Mouse (Mus musculus): Measurements from ENCODE around the gene Ptprg. TPM values are rescaled to one million over a fixed set of nuclear protein-coding genes. Genes with fewer than 3 reads are reported as not detected.
"Not testable (repeated sequence)": the region's sequence is repeated elsewhere in the genome, so short reads cannot be mapped to it uniquely, and the experiment has no call there.

Ptprg gene
- total RNA-seq, 1 experiment from 2014 or later: not detected

DNA sequence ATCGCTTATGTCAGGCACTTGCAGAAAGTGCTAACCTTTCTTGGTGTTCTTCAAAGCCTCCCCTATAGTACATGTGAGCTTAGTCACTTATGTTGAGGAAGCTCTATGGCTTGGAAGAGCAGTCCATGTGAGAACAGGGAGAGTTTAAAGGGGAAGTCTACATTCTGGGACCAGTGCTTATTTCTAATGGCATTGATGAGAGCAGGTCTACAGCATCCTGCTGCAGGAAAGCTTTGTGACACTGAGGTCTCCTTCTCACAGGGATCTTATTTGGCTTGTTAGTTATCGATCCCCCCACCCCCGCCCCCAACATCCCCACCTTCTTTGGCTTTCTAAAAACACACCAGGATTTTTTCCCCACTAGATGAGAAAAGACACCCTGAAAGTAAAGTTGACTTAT lies 635.9 kb downstream of the Ptprg start:
- ATAC-seq (ENCODE audit: extremely low read depth, insufficient number of reproducible peaks, low FRiP score, poor library complexity, severe bottlenecking): no peak

DNA sequence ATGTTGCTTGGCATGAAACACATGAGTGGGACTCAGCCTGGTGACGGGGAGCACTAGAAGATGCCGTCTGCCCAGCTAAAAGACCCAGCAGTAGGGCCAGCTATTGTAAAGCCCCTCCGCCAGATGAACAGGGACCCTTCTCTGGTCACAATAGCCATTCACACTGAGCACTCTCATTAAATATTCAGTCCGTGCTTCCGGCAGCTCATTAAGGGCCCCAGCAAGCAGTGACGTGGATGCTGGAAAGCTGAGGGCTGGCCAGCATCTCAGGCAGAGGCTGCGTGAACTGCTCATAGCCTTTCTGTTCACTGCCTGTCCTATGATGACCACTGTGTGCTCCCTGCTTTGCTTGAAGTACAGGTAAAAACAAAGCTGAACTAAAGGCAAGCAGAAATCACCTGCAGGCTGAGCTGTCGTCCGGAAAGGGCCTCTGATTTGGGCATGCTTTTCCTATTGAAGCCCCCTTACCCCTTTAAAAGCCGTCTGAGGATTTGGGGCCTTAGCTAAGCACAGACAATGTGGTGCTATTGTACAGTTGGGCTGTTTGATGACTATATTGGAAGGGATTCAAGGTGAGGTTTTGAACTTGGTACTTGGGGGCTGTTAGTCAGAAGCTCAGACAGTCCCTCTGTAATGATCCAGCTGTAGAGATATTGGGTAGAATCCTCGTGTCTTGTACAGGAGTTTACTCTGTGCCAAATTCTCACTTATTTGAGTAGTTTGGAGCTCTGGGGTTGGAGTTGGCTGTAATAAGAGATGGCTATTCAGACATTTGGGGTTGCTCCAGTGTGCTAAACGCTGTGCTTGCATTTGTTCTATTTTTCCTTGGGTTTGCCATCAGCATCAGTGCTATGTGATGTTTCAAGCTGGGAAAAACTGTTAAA lies 636.6 kb downstream of the Ptprg start:
- ATAC-seq (ENCODE audit: extremely low read depth, insufficient number of reproducible peaks, low FRiP score, poor library complexity, severe bottlenecking): no peak

DNA sequence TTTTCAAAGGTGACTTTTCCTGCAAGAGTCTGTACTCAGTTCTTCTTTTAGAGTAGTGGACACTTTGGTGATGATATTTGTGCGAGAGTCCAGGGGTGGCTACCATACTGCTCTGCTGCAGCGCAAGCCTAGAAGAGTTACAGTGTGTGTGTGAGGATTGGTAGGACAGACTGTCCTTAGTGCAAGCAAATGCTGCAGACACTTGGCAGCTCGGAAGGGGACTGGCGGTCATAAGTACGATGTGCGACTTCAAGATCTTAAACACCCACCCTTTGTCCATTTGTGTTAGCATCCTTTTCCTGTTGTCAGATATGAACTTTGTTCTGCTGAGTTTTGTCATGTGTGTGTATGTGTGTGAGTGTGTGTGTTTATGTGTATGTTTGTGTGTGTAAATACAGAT lies 637.7 kb downstream of the Ptprg start:
- ATAC-seq (ENCODE audit: extremely low read depth, insufficient number of reproducible peaks, low FRiP score, poor library complexity, severe bottlenecking): no peak

DNA sequence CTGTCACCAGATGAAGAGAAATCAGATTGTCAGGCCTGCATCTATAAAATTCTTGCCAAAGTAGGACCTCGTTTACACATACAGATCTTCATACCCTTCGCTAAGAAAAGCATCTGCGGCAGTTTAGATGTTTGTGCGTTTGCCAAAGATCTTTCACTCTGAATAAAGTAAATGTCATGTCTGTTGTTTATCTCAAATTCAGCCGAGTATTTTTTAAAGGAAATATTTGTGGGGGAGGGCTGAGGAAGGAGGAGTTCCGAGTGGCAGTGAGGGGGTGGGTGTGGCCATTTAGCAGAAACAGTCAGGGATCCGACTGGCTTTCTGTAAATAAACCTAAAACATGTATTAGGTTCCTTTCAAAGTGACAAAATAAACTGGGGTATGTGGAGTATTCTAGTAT lies 645.4 kb downstream of the Ptprg start:
- no peak for ATAC-seq (ENCODE audit: extremely low read depth, insufficient number of reproducible peaks, low FRiP score, poor library complexity, severe bottlenecking)

DNA sequence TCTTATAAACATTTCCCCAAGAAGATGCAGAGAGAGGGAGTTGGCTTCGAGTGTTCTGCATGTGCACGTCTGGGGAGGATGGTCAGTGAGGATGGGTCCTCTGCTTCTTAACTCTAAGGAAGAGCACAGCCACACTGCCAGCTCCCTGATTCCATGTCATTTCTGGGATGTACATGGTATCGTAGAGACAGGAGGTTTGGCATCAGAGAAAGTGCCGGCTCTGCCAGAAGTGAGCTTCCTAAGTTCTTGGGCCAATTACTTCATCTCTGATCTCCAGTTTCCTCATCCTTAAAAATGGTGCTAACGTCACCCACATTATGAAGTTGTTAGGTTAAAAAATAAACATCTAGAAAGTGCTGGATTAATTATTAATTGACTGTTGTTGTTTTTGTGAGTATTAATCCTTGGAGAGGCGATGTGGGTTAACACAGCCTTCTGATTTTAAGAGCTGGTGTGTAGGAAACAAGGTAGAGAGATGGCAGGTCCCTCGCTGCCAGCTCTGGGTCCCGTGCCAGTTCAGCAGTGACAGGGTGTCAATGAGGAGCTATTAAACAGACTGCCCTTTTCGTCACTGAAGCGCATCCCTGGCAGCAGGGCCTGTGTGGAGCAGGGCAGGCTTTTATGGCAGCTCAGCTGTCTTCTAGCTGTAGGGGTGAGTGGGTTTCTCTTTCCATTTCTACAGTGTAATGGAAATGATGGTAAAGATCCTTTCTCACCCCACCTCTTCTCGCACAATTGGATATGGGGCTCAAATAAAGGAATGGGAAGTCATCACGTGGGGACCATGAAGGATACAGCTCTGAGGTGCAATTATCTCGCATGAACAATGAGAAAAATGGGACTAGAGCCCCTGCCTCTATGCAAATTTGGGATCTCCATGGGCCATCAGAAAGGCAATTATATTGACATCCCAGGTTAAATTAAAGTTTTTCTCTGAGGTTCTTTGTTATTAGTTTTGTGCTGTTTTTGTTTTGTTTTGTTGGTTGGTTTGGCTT lies 646.9 kb downstream of the Ptprg start:
- no peak for ATAC-seq (ENCODE audit: extremely low read depth, insufficient number of reproducible peaks, low FRiP score, poor library complexity, severe bottlenecking)

DNA sequence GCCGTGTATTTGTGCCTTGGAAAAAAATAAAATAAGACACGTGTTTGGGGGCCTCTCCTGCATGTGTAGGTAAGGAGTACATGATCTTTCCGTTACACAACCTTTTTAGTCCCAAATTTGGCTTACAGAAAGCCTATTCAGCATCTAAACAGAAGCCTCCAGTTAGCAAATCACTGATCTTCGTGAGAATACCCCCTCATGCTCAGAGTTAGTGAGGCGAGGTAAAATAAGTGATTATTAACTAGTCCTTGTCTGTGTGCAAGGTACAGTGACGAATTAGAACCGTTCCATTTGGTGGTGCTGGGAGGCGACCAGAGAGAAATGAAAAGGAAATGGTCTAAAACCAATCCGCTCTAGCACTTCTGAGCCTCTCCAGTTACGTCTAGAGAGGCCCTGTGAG lies 648.9 kb downstream of the Ptprg start:
- no peak for ATAC-seq (ENCODE audit: extremely low read depth, insufficient number of reproducible peaks, low FRiP score, poor library complexity, severe bottlenecking)

DNA sequence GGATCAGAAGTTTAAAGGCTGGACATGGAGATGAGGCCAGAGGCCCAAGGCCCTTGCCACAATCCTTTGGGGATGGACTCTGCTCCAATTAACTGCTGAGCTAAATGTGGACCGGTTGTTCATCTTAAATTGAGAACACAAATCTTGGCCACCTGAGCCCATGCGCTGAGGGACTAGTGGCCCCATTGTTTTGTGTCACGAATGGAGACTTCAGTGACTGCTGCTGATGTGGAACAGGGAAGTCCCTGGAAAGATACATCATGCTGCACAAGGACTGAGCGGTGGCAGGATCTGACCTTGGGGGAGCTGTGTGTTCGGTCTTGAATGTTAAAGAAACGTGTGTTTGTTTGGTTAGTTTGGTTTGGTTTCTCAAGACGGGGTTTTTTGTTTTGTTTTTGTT lies 649.7 kb downstream of the Ptprg start:
- ATAC-seq (ENCODE audit: extremely low read depth, insufficient number of reproducible peaks, low FRiP score, poor library complexity, severe bottlenecking): 0 out of 2 replicates have a peak, but pooled peaks have one; percentile 9

DNA sequence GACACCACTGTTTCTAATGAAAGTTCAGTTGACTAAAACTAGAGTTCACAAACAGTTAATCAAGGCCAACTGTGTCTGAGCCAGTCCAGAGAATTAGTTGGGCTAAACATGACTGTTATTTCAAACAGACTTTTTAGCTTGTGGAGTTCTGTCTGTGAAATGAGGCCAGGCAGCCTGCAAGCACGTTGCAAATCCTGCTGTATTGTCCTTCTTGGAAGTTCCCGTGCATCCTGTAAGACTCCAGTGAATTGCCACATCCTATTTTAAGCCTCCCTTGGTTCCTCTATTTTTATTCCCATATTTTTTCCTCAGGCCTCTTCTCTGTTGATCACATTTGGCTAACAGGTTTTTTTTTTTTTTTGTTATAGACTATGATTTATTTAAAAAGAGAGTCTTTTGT lies 652.8 kb downstream of the Ptprg start:
- ATAC-seq (ENCODE audit: extremely low read depth, insufficient number of reproducible peaks, low FRiP score, poor library complexity, severe bottlenecking): no peak

DNA sequence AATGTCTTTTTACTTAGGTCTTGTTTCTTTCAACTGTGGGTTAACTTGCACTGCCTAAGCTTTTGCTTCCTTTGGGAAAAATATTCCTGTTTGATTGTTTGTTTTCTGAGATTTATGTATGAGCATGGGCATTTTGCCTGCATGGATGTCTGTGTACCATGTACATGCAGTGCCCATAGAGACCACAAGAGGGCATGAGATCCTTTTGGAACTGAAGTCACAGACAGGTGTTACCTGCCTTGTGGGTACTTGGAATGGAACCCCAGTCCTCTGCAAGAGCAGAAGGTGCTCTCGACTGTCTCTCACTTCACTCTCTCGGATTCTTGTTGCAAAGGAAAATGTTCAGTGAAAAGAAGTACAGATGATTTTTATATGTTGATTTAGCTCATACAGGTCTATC lies 655.2 kb downstream of the Ptprg start:
- no peak for ATAC-seq (ENCODE audit: extremely low read depth, insufficient number of reproducible peaks, low FRiP score, poor library complexity, severe bottlenecking)

DNA sequence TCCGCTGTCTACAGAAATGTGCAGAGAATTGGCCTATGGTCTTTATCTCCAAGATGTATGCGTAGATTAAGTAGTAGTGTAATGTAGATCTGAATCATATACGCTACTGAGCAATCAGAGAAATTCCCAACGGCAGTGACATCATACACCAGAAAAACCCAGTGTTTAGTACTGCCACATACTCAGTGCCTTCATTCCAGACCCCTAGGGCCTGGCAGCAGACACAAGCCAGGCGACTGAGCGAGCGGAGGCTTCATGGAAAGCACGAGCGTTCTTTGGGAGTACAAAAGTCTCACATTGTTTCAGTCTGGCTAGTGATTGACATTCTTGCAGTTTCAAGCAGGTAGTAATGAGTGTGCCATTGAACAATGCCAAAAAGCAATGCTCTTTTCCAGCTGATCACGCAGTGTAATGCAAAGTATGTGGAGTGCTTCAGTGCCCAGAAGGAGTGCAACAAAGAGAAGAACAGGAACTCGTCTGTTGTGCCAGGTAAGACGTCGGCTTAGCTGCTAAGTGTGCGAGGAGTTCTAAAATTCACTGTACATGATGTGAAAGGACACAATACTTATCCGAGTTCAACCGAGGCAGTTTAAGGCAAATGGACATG lies 665.3 kb downstream of the Ptprg start:
- ATAC-seq (ENCODE audit: extremely low read depth, insufficient number of reproducible peaks, low FRiP score, poor library complexity, severe bottlenecking): no peak

DNA sequence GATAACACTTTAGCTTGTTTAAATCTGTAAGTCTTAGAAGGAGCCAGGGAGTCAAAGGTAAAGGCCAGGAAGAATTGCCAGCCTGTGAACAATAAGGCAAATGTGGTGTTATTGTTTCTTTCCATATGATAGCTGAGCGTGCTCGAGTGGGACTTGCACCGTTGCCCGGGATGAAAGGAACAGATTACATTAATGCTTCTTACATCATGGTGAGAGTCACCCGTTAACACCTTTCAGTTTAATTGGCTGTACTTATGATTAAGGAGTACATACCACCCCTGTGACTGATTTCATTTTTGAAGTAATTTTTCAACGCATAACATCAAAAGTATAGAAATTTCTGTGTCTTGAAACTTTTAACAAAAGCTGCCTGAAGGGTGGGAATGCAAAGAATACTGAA lies 666.5 kb downstream of the Ptprg start:
- ATAC-seq (ENCODE audit: extremely low read depth, insufficient number of reproducible peaks, low FRiP score, poor library complexity, severe bottlenecking): no peak

DNA sequence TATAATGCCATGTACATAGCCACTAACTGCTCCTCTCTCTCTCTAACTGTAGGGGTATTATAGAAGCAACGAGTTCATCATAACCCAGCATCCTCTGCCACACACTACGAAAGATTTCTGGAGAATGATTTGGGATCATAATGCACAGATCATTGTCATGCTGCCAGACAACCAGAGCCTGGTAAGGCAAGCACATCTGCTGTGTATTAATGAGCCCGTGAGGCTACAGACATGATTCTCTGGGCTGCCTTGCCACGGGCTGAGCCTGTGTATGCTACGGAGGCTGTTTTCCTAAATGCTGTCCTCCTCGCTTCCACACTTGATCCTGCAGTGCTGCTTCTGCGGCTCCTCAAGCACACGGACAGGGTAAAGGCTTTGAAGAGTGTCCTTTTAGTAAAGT lies 667.2 kb downstream of the Ptprg start:
- no peak for ATAC-seq (ENCODE audit: extremely low read depth, insufficient number of reproducible peaks, low FRiP score, poor library complexity, severe bottlenecking)

DNA sequence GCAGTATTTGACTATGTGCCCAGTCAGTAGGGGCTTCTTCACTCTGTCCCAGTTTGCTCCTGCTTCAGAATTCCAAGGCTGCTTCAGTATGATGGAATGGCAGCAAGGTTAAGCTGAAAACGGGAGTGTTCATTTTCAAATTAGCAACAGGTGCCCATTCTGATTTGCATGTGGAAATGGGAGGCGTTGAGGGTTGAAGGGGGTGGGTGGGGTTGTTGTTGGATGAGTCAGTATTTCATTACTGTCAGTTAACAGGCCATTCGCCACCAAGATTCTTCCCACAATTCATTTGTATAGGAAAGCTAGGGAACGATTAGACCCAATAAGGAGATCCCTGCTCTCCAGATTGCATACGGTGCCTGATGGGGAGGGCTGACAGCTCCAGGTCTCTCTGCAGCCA lies 668.2 kb downstream of the Ptprg start:
- no peak for ATAC-seq (ENCODE audit: extremely low read depth, insufficient number of reproducible peaks, low FRiP score, poor library complexity, severe bottlenecking)

DNA sequence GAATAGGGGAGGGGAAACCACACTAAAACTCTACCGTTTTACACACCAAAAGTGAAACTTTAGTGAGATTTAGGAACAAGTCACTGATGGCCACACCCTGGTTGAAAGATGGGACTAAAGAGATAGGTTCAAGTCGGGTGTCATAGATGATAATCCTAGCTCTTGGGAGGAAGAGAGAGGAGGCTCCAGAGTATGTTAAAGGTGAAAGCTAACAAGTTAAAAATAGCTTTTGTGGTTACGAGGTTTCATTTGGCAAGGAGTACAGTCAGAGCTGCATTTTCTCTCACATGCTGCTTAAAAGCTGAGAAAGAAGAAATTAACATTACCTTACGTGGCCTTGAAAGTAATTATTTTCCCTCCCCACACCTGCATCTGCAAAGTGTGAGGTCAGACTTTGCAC lies 690.4 kb downstream of the Ptprg start:
- ATAC-seq (ENCODE audit: extremely low read depth, insufficient number of reproducible peaks, low FRiP score, poor library complexity, severe bottlenecking): no peak

DNA sequence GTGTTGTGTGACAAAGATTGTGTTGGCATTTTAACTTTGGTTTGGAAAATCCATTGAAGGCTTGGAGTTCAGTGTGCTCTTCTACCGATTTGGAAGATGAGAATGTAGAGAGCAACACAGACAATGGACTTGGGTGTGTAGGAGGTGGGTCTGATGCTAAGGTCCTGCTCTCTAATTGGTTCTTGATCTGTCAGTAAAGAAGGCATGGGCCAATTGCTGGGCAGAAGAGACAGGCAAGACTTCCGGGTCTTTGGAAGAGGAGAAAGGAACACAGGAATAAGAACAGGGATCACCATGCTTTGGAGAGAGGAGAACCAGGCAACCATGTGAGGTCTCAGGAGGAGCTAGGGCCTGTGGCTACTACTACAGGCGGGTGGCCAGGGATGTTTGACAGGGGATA lies 722.7 kb downstream of the Ptprg start:
- no peak for ATAC-seq (ENCODE audit: extremely low read depth, insufficient number of reproducible peaks, low FRiP score, poor library complexity, severe bottlenecking)

DNA sequence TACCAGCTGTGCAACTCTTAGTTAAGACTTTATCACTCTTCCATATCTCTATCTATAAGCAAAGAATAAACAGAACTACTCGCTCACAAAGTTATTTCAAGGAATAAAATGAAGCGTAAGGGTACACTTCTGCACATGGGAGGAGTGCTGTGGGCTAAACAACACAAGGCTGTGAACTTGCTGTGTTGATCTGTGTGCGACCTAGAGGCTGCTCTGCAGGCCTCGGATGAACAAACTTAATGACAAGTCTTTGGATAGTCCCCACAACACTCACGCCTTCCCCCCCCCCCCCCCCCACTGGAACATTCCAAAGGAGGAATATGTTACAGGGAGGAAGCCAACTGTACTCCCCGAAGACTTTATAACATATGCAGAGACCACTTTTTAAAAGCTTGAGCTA lies 730.3 kb downstream of the Ptprg start, which contains the start of gene Gm49355:
TSS of gene Gm49355 (plus strand) at position 336 of the 400 bp plus-strand sequence.
- ATAC-seq (ENCODE audit: extremely low read depth, insufficient number of reproducible peaks, low FRiP score, poor library complexity, severe bottlenecking): no peak

DNA sequence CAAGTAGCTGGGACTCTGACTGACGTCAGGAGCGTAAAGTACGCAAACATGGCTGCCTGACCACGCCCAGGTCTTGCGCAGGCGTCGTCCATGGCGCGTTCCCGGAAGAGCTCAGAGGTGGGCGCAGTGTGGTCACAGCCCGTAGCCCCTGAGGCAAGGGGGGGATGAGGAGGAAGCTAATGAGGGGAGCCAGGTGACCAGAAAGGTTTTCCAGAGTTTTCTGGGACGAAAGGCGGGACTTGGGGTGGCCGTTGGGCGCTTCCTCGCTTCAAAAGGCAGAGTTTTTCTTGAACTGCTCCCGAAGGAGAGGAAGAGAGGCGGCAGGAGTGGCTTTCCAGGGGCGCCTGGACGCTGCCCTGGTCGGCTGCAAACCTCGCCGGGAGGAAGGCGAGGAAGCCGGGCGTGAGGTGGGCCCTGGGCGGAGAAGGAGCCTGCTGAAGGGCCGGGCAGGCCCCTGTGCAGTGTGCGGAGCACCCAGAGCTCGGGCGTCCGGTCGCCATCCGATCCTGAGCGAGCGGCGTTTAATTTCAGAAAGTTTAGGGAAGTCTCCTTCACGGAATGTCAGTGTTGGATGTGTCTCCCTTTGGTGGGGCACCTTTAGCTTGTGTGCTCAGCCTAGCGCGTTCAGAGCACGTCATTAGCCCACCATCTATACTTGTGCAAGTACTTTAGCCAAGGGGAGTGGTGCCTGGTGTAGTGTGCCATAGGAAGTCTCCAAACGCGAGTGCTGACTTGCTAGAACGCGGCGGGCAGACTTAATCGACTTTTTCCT lies 731.0 kb downstream of the Ptprg start, which contains the start of gene 3830406C13Rik:
TSS of gene 3830406C13Rik (plus strand) at position 33 of the 772 bp plus-strand sequence.
- ATAC-seq (ENCODE audit: extremely low read depth, insufficient number of reproducible peaks, low FRiP score, poor library complexity, severe bottlenecking): peak; percentile 89

DNA sequence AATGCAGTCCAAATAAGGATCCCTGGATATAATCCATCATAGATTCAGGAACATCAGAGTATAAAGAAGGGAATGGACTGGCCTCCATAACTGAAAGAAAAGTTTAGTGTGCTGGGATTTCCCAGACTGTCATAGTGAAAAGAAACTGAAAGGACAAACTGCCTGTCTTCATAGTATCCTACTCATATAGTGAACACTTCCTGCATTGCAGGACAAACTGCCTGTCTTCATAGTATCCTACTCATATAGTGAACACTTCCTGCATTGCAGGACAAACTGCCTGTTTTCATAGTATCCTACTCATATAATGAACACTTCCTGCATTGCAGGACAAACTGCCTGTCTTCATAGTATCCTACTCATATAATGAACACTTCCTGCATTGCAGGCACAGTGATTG lies 736.4 kb downstream of the Ptprg start:
- not testable (repeated sequence) for ATAC-seq (ENCODE audit: extremely low read depth, insufficient number of reproducible peaks, low FRiP score, poor library complexity, severe bottlenecking)

All from neutrophil, adult 5-6 weeks (primary cell).